Mouse (Mus musculus): Measurements from ENCODE around the gene Nrsn1. TPM values are rescaled to one million over a fixed set of nuclear protein-coding genes. Genes with fewer than 3 reads are reported as not detected.

Gene Nrsn1
- polyA plus RNA-seq (2014; fragmentation: Illumina TruSeq; extraction: RNeasy Lipid Tissue Mini Kit (QIAGEN cat#74804)) = 2.2 TPM

GRCm38 (mm10) chr13:25270402-25270801 is at the start of gene Nrsn1:
Gene Nrsn1, minus strand, starts transcription at chr13:25270502.

Other genes starting within 250 kb of the Nrsn1 start
- gene Dcdc2a, start 214.5 kb downstream of the Nrsn1 start, polyA plus RNA-seq (2014; fragmentation: Illumina TruSeq; extraction: RNeasy Lipid Tissue Mini Kit (QIAGEN cat#74804)) = 2.5 TPM